Mouse (Mus musculus) liver, postnatal 0 days (tissue): ENCODE measurements around the gene Hecw2.

Experiments used
- CTCF ChIP-seq: sonication (generic); IDR thresholded peaks from 2 replicates; pipeline ENCODE4 v1.5.1; 2016; ENCODE audit warnings: antibody characterized with exemption, low read depth
- EP300 ChIP-seq: IDR thresholded peaks from 2 replicates; pipeline ENCODE4 v1.6.1; 2016; ENCODE audit warnings: antibody characterized with exemption, low read depth, mild to moderate bottlenecking

DNA sequence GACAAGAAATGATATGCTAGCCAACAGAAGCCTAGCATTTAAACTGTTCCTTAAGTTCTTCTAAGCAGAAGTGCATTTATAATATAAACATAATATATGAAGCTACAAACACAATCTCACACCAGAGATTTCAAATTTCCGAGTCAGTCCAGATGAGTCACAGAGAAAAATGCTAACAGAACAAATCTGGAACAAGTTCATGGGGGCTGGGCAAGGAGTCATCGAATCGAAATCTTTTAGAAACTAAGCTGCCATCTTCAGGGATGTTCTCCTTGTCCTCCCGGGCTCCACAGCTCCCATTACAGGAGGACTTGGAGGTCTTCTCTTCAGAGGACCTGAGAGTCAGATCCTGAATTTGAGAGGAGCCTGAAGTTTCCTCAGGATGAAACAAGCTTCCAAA is 437.7 kb downstream of the Hecw2 start:
- no peak for TF ChIP-seq CTCF
- no peak for TF ChIP-seq EP300
